Mouse (Mus musculus) midbrain, embryonic 16.5 days (tissue): Measurements from ENCODE around the gene Ptpn11. TPM values are rescaled to one million over a fixed set of nuclear protein-coding genes. Genes with fewer than 3 reads are reported as not detected.

Experiments used
- ATAC-seq: fragments of 200-750 bp; cut with Nextera tagmentation; 2 replicates; pipeline ENCODE4 v1.8.0; 2017; ENCODE audit warnings: moderate TSS enrichment
- H3K27ac ChIP-seq: fragments of 300-500 bp; sonication (generic); 2 replicates; pipeline ENCODE4 v1.5.1; 2014; ENCODE audit warnings: mild to moderate bottlenecking, low read length, mixed read lengths
- H3K27me3 ChIP-seq: fragments of 300-500 bp; sonication (generic); 2 replicates; pipeline ENCODE4 v1.6.1; 2014; ENCODE audit warnings: low read depth, low read length, mixed read lengths; ENCODE audit not compliant: control insufficient read depth, insufficient read depth
- H3K36me3 ChIP-seq: fragments of 300-500 bp; sonication (generic); 2 replicates; pipeline ENCODE4 v1.6.1; 2014; ENCODE audit warnings: mild to moderate bottlenecking, low read length, moderate library complexity, mixed read lengths; ENCODE audit not compliant: control insufficient read depth, insufficient read depth
- H3K4me1 ChIP-seq: fragments of 300-500 bp; sonication (generic); 2 replicates; pipeline ENCODE4 v1.6.1; 2014; ENCODE audit warnings: mild to moderate bottlenecking, low read length, mixed read lengths; ENCODE audit not compliant: control insufficient read depth, insufficient read depth
- H3K4me2 ChIP-seq: fragments of 300-500 bp; sonication (generic); 2 replicates; pipeline ENCODE4 v1.6.1; 2014; ENCODE audit warnings: mild to moderate bottlenecking, low read length, mixed read lengths
- H3K4me3 ChIP-seq: fragments of 300-500 bp; sonication (generic); 2 replicates; pipeline ENCODE4 v1.5.1; 2014; ENCODE audit warnings: low read depth, mild to moderate bottlenecking, low read length, moderate library complexity, mixed read lengths
- H3K9ac ChIP-seq: fragments of 300-500 bp; sonication (generic); 2 replicates; pipeline ENCODE4 v1.6.1; 2014; ENCODE audit warnings: low read depth, low read length, mixed read lengths
- H3K9me3 ChIP-seq: fragments of 300-500 bp; sonication (generic); replicated peaks from 2 replicates; pipeline ENCODE4 v1.6.1; 2014; ENCODE audit warnings: mild to moderate bottlenecking, low read length, mixed read lengths; ENCODE audit not compliant: control insufficient read depth, poor library complexity, severe bottlenecking
- WGBS: fragments of 180-500 bp; shearing (Covaris S2); extraction: QIAGEN DNeasy Blood & Tissue Kit; methylation state at CpG from one replicate; pipeline ENCODE4 v1.1.7; 2014; 5-methylcytosine and 5-hydroxymethylcytosine counted together
- polyA plus RNA-seq: library from polyadenylated mRNA; unstranded; fragments of >200 nt; fragmentation: Nextera tagmentation; extraction: Ambion mirVana; gene quantifications from 2 replicates; pipeline ENCODE4 v1.2.1, GENCODE M21; 2015

Gene Ptpn11
- polyA plus RNA-seq, 1 experiment from 2014 or later = 18.4 TPM

GRCm38 (mm10) chr5:121116941-121117340 lies 74.3 kb downstream of the Ptpn11 start:
- Histone ChIP-seq H3K4me2 (no peak overlapping the region), H3K27ac (peak overlapping the region; percentile 94), H3K36me3 (no peaks in the 10 kb centered on the region), H3K4me1 (peaks cover 39% of the 10 kb centered on the region), H3K4me3 (no peak overlapping the region), H3K27me3 (no peaks in the 10 kb centered on the region), H3K9me3 (no peaks in the 10 kb centered on the region), H3K9ac (no peak overlapping the region)
- 68% methylated on average over 3 of the region's 3 CpGs for WGBS
- ATAC-seq = no peak

- Histone ChIP-seq H3K4me1 (peaks cover 44% of the 10 kb centered on the region), H3K9ac (peak overlapping the region; percentile 35; the same call in 1 of the 2 replicates)
These were observed 75.6 kb downstream of the Ptpn11 start for GRCm38 (mm10) chr5:121115391-121116157.

GRCm38 (mm10) chr5:121114151-121114550 lies 77.0 kb downstream of the Ptpn11 start:
- no peaks in the 10 kb centered on the region for H3K27me3 ChIP-seq
- H3K9ac ChIP-seq = no peak overlapping the region; the same call in 1 of the 2 replicates
- 72% methylated on average over 14 of the region's 14 CpGs for WGBS
- H3K4me3 ChIP-seq = no peak overlapping the region
- no peak for ATAC-seq
- no peaks in the 10 kb centered on the region for H3K36me3 ChIP-seq
- no peak overlapping the region for H3K4me2 ChIP-seq
- peaks cover 44% of the 10 kb centered on the region for H3K4me1 ChIP-seq
- no peaks in the 10 kb centered on the region for H3K9me3 ChIP-seq
- peak overlapping the region; percentile 94 for H3K27ac ChIP-seq

More at GRCm38 (mm10) chr5:121115391-121116157, 75.6 kb downstream of the Ptpn11 start:
- Histone ChIP-seq H3K4me3 (no peak overlapping the region), H3K27ac (peak overlapping the region; percentile 94), H3K27me3 (no peaks in the 10 kb centered on the region), H3K36me3 (no peaks in the 10 kb centered on the region), H3K9me3 (no peaks in the 10 kb centered on the region), H3K4me2 (peak overlapping the region; percentile 37)
- ATAC-seq = peak; percentile 92
- 11% methylated on average over 8 of the region's 8 CpGs for WGBS

- Histone ChIP-seq H3K4me2 (no peak overlapping the region), H3K4me1 (peaks cover 42% of the 10 kb centered on the region), H3K27me3 (no peaks in the 10 kb centered on the region), H3K36me3 (no peaks in the 10 kb centered on the region), H3K27ac (no peak overlapping the region), H3K9me3 (no peaks in the 10 kb centered on the region), H3K4me3 (no peak overlapping the region), H3K9ac (no peak overlapping the region)
- 63% methylated on average over 5 of the region's 5 CpGs for WGBS
- ATAC-seq = no peak
These were observed 78.8 kb downstream of the Ptpn11 start for GRCm38 (mm10) chr5:121112390-121112789.

- peak overlapping the region; percentile 67 for H3K27ac ChIP-seq
- peaks cover 35% of the 10 kb centered on the region for H3K4me1 ChIP-seq
- no peak overlapping the region for H3K4me3 ChIP-seq
- ATAC-seq = no peak
- no peak overlapping the region for H3K4me2 ChIP-seq
- no peak overlapping the region for H3K9ac ChIP-seq
- H3K36me3 ChIP-seq = no peaks in the 10 kb centered on the region
- WGBS = 78% methylated on average over 18 of the region's 18 CpGs
- no peaks in the 10 kb centered on the region for H3K27me3 ChIP-seq
- no peaks in the 10 kb centered on the region for H3K9me3 ChIP-seq
These were observed 79.9 kb downstream of the Ptpn11 start for GRCm38 (mm10) chr5:121111106-121111915.

- no peak for ATAC-seq
- no peaks in the 10 kb centered on the region for H3K9me3 ChIP-seq
- H3K36me3 ChIP-seq = no peaks in the 10 kb centered on the region
- 82% methylated on average over 7 of the region's 7 CpGs for WGBS
- H3K4me3 ChIP-seq = no peak overlapping the region
- H3K4me2 ChIP-seq = no peak overlapping the region
- H3K27ac ChIP-seq = 0 out of 2 replicates have a peak overlapping the region, but pooled peaks have one; percentile 28
- peaks cover 16% of the 10 kb centered on the region for H3K4me1 ChIP-seq
- H3K27me3 ChIP-seq = no peaks in the 10 kb centered on the region
- no peak overlapping the region for H3K9ac ChIP-seq
These were observed 82.0 kb downstream of the Ptpn11 start for GRCm38 (mm10) chr5:121109185-121109584.

- Histone ChIP-seq H3K9ac (no peak overlapping the region), H3K9me3 (no peaks in the 10 kb centered on the region), H3K4me3 (no peak overlapping the region), H3K27ac (no peak overlapping the region), H3K4me1 (peaks cover 6% of the 10 kb centered on the region), H3K27me3 (no peaks in the 10 kb centered on the region), H3K36me3 (no peaks in the 10 kb centered on the region), H3K4me2 (no peak overlapping the region)
- 87% methylated on average over 3 of the region's 3 CpGs for WGBS
- no peak for ATAC-seq
These were observed 84.3 kb downstream of the Ptpn11 start for GRCm38 (mm10) chr5:121106913-121107312.

GRCm38 (mm10) chr5:121100886-121101580 lies 90.2 kb downstream of the Ptpn11 start:
- 83% methylated on average over 9 of the region's 9 CpGs for WGBS
- no peaks in the 10 kb centered on the region for H3K4me1 ChIP-seq
- no peaks in the 10 kb centered on the region for H3K27me3 ChIP-seq
- H3K4me2 ChIP-seq = no peak overlapping the region
- no peak overlapping the region for H3K27ac ChIP-seq
- H3K4me3 ChIP-seq = no peak overlapping the region
- H3K9me3 ChIP-seq = no peaks in the 10 kb centered on the region
- H3K36me3 ChIP-seq = no peaks in the 10 kb centered on the region
- no peak overlapping the region for H3K9ac ChIP-seq
- no peak for ATAC-seq
